Mouse (Mus musculus): ENCODE results near the gene Bola1. TPM values are rescaled to one million over a fixed set of nuclear protein-coding genes. Genes with fewer than 3 reads are reported as not detected.

Bola1 gene
- polyA plus RNA-seq, 2 experiments = 43.9 to 60.2 TPM

- 27% methylated on average over 4 of the region's 4 CpGs for WGBS
- no peak for TF ChIP-seq POLR2A (IDR thresholded peaks at IDR 0.05; ENCODE audit: borderline replicate concordance, extremely low read depth, insufficient read depth, insufficient read length)
- Histone ChIP-seq H3K27me3 (ENCODE audit: control insufficient read depth, insufficient read depth, low read length) (no peaks in the 10 kb centered on the region), H3K36me3 (ENCODE audit: control insufficient read depth, insufficient read depth, low read length) (peaks cover 19% of the 10 kb centered on the region), H3K4me1 (ENCODE audit: control insufficient read depth, insufficient read depth, low read length) (peaks cover 17% of the 10 kb centered on the region), H3K4me2 (replicated peaks; ENCODE audit: low read depth, low read length, severe bottlenecking) (peak overlapping the region; percentile 77), H3K9ac (ENCODE audit: low read depth, low read length, severe bottlenecking) (peak overlapping the region; percentile 67; the same call in 1 of the 2 replicates), H3K9me3 (ENCODE audit: control insufficient read depth, low read length) (no peaks in the 10 kb centered on the region), H3K4me3 (replicated peaks; ENCODE audit: low read length) (no peak overlapping the region), H3K27ac (replicated peaks; ENCODE audit: low read depth, low read length) (peak overlapping the region; percentile 79)
- peak; percentile 52 for DNase-seq (ENCODE audit: low spot score)
- ATAC-seq (ENCODE audit: low FRiP score, low read depth) = no peak
Observed at GRCm38 (mm10) chr3:96160222-96160802, 59.2 kb downstream of the Bola1 start.

- no peak overlapping the region for H3K4me2 ChIP-seq (replicated peaks; ENCODE audit: low read depth, low read length, severe bottlenecking)
- H3K9ac ChIP-seq (ENCODE audit: low read depth, low read length, severe bottlenecking) = no peak overlapping the region
- WGBS = 67% methylated on average over 4 of the region's 4 CpGs
- H3K36me3 ChIP-seq (ENCODE audit: control insufficient read depth, insufficient read depth, low read length) = peaks cover 21% of the 10 kb centered on the region
- no peak for TF ChIP-seq POLR2A (IDR thresholded peaks at IDR 0.05; ENCODE audit: borderline replicate concordance, extremely low read depth, insufficient read depth, insufficient read length)
- no peaks in the 10 kb centered on the region for H3K9me3 ChIP-seq (ENCODE audit: control insufficient read depth, low read length)
- ATAC-seq (ENCODE audit: low FRiP score, low read depth) (no peak), DNase-seq (ENCODE audit: low spot score) (no peak)
- peak overlapping the region; percentile 79; the same call in 1 of the 2 replicates for H3K27ac ChIP-seq (replicated peaks; ENCODE audit: low read depth, low read length)
- peaks cover 17% of the 10 kb centered on the region for H3K4me1 ChIP-seq (ENCODE audit: control insufficient read depth, insufficient read depth, low read length)
- no peak overlapping the region for H3K4me3 ChIP-seq (replicated peaks; ENCODE audit: low read length)
- H3K27me3 ChIP-seq (ENCODE audit: control insufficient read depth, insufficient read depth, low read length) = no peaks in the 10 kb centered on the region
Observed at GRCm38 (mm10) chr3:96159820-96160219, 59.7 kb downstream of the Bola1 start.

GRCm38 (mm10) chr3:96155501-96155900 is 64.0 kb downstream of the Bola1 start:
- peaks cover 8% of the 10 kb centered on the region for H3K4me1 ChIP-seq (ENCODE audit: control insufficient read depth, insufficient read depth, low read length)
- no peak for TF ChIP-seq POLR2A (IDR thresholded peaks at IDR 0.05; ENCODE audit: borderline replicate concordance, extremely low read depth, insufficient read depth, insufficient read length)
- no peak overlapping the region for H3K9ac ChIP-seq (ENCODE audit: low read depth, low read length, severe bottlenecking)
- no peak overlapping the region for H3K27ac ChIP-seq (replicated peaks; ENCODE audit: low read depth, low read length)
- no peak overlapping the region for H3K4me3 ChIP-seq (replicated peaks; ENCODE audit: low read length)
- no peak for ATAC-seq (ENCODE audit: low FRiP score, low read depth)
- WGBS = 79% methylated on average over 7 of the region's 8 CpGs
- DNase-seq (ENCODE audit: low spot score) = no peak
- H3K27me3 ChIP-seq (ENCODE audit: control insufficient read depth, insufficient read depth, low read length) = no peaks in the 10 kb centered on the region
- no peak overlapping the region for H3K4me2 ChIP-seq (replicated peaks; ENCODE audit: low read depth, low read length, severe bottlenecking)
- peaks cover 56% of the 10 kb centered on the region for H3K36me3 ChIP-seq (ENCODE audit: control insufficient read depth, insufficient read depth, low read length)
- no peaks in the 10 kb centered on the region for H3K9me3 ChIP-seq (ENCODE audit: control insufficient read depth, low read length)

GRCm38 (mm10) chr3:96152611-96153010 is 66.9 kb downstream of the Bola1 start:
- H3K27me3 ChIP-seq (ENCODE audit: control insufficient read depth, insufficient read depth, low read length) = no peaks in the 10 kb centered on the region
- H3K4me2 ChIP-seq (replicated peaks; ENCODE audit: low read depth, low read length, severe bottlenecking) = no peak overlapping the region
- H3K36me3 ChIP-seq (ENCODE audit: control insufficient read depth, insufficient read depth, low read length) = peaks cover 72% of the 10 kb centered on the region
- H3K4me1 ChIP-seq (ENCODE audit: control insufficient read depth, insufficient read depth, low read length) = no peaks in the 10 kb centered on the region
- no peak overlapping the region for H3K9ac ChIP-seq (ENCODE audit: low read depth, low read length, severe bottlenecking)
- ATAC-seq (ENCODE audit: low FRiP score, low read depth) (no peak), DNase-seq (ENCODE audit: low spot score) (no peak)
- no peak overlapping the region for H3K4me3 ChIP-seq (replicated peaks; ENCODE audit: low read length)
- no peak overlapping the region for H3K27ac ChIP-seq (replicated peaks; ENCODE audit: low read depth, low read length)
- 92% methylated on average over 5 of the region's 5 CpGs for WGBS
- no peak for TF ChIP-seq POLR2A (IDR thresholded peaks at IDR 0.05; ENCODE audit: borderline replicate concordance, extremely low read depth, insufficient read depth, insufficient read length)
- H3K9me3 ChIP-seq (ENCODE audit: control insufficient read depth, low read length) = no peaks in the 10 kb centered on the region

- Histone ChIP-seq H3K4me2 (replicated peaks; ENCODE audit: low read depth, low read length, severe bottlenecking) (no peak overlapping the region), H3K27me3 (ENCODE audit: control insufficient read depth, insufficient read depth, low read length) (no peaks in the 10 kb centered on the region), H3K9ac (ENCODE audit: low read depth, low read length, severe bottlenecking) (no peak overlapping the region), H3K9me3 (ENCODE audit: control insufficient read depth, low read length) (no peaks in the 10 kb centered on the region), H3K4me1 (ENCODE audit: control insufficient read depth, insufficient read depth, low read length) (no peaks in the 10 kb centered on the region), H3K27ac (replicated peaks; ENCODE audit: low read depth, low read length) (no peak overlapping the region), H3K36me3 (ENCODE audit: control insufficient read depth, insufficient read depth, low read length) (peaks cover 73% of the 10 kb centered on the region), H3K4me3 (replicated peaks; ENCODE audit: low read length) (no peak overlapping the region)
- DNase-seq (ENCODE audit: low spot score) = no peak
- WGBS = 83% methylated on average over 7 of the region's 7 CpGs
- ATAC-seq (ENCODE audit: low FRiP score, low read depth) = no peak
- no peak for TF ChIP-seq POLR2A (IDR thresholded peaks at IDR 0.05; ENCODE audit: borderline replicate concordance, extremely low read depth, insufficient read depth, insufficient read length)
Observed at GRCm38 (mm10) chr3:96151836-96152235, 67.7 kb downstream of the Bola1 start.

All from limb, embryonic 14.5 days (tissue).